Mouse (Mus musculus) E14TG2a.4 (cell line): ENCODE measurements around the gene Krtap1-4.
A peak's percentile ranks its signal among the peaks of the same experiment; 100 is the strongest.
"Not testable (repeated sequence)": the region's sequence is repeated elsewhere in the genome, so short reads cannot be mapped to it uniquely, and the experiment has no call there.

Experiments used
- H3K27me3 ChIP-seq: 2 replicates; pipeline ENCODE4 v1.6.1; 2014; ENCODE audit warnings: low read length, control low read depth; ENCODE audit not compliant: insufficient read depth
- H3K36me3 ChIP-seq: 2 replicates; pipeline ENCODE4 v1.6.1; 2014; ENCODE audit warnings: low read length, control low read depth; ENCODE audit not compliant: insufficient read depth
- H3K4me1 ChIP-seq: replicated peaks from 2 replicates; pipeline ENCODE4 v1.6.1; 2014; ENCODE audit warnings: low read depth, low read length, control low read depth
- H3K4me3 ChIP-seq: replicated peaks from 2 replicates; pipeline ENCODE4 v1.5.1; 2014; ENCODE audit warnings: mild to moderate bottlenecking, low read length
- H3K9me3 ChIP-seq: 2 replicates; pipeline ENCODE4 v1.6.1; 2014; ENCODE audit warnings: low read length, control low read depth
- CTCF ChIP-seq: conservative IDR thresholded peaks from 2 replicates; pipeline ENCODE4 v1.5.1; 2014; ENCODE audit warnings: low read length
- NANOG ChIP-seq: IDR thresholded peaks from 2 replicates; pipeline ENCODE4 v1.6.1; 2014; ENCODE audit warnings: borderline replicate concordance, low read length, mixed read lengths
- POU5F1 ChIP-seq: IDR thresholded peaks from 2 replicates; pipeline ENCODE4 v1.6.1; 2014; ENCODE audit warnings: low read length, borderline replicate concordance

The Krtap1-4 gene

DNA sequence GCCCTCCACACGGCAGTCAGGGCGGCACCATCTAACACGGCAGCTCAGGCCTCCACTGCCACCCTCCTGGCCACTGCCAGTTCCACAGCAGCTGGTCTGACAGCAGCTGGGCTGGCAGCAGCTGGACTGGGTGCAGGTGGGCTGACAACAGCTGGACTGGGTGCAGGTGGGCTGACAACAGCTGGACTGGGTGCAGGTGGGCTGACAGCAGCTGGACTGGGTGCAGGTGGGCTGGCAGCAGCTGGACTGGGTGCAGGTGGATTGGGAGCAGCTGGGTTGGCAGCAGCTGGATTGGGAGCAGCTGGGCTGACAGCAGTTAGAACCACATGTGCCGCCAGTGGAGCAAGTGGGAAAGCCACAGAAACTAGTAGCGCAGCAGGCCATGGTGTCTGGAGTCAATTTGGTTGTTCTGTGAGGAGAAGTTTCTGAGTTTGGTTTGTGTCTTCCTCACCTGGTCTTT is at the start of gene Krtap1-4:
TSS of gene Krtap1-4 (minus strand) at position 410 of the 460 bp plus-strand sequence.
- Histone ChIP-seq H3K4me3 (no peak within 1 kb of the TSS), H3K9me3 (no peaks in the 10 kb centered on the region), H3K4me1 (no peaks in the 10 kb centered on the region), H3K36me3 (no peaks in the 10 kb centered on the region), H3K27me3 (no peaks in the 10 kb centered on the region)
- TF ChIP-seq POU5F1: no peak
- no peak for TF ChIP-seq NANOG
- TF ChIP-seq CTCF: no peak

GRCm38 (mm10) chr11:99630890-99631289 is 47.4 kb upstream of the Krtap1-4 start:
- Histone ChIP-seq H3K4me3 (no peak overlapping the region), H3K36me3 (no peaks in the 10 kb centered on the region)
- no peak for TF ChIP-seq POU5F1
- no peak for TF ChIP-seq CTCF
- no peak for TF ChIP-seq NANOG

GRCm38 (mm10) chr11:99628138-99628537 is 44.7 kb upstream of the Krtap1-4 start, which contains the start of gene Krtap4-1:
TSS of gene Krtap4-1 (minus strand) at chr11:99628238.
- 0 out of 2 replicates have a peak within 1 kb of the TSS, but pooled peaks have one; percentile 7 for H3K4me3 ChIP-seq
- H3K9me3 ChIP-seq: no peaks in the 10 kb centered on the region
- H3K36me3 ChIP-seq: no peaks in the 10 kb centered on the region
- TF ChIP-seq NANOG (no peak), CTCF (no peak), POU5F1 (no peak)
- no peaks in the 10 kb centered on the region for H3K4me1 ChIP-seq
- peaks cover 5% of the 10 kb centered on the region; the same call in 1 of the 2 replicates for H3K27me3 ChIP-seq

More at GRCm38 (mm10) chr11:99630890-99631289, 47.4 kb upstream of the Krtap1-4 start:
- Histone ChIP-seq H3K4me1 (no peaks in the 10 kb centered on the region), H3K9me3 (no peaks in the 10 kb centered on the region), H3K27me3 (peaks cover 5% of the 10 kb centered on the region; the same call in 1 of the 2 replicates)

DNA sequence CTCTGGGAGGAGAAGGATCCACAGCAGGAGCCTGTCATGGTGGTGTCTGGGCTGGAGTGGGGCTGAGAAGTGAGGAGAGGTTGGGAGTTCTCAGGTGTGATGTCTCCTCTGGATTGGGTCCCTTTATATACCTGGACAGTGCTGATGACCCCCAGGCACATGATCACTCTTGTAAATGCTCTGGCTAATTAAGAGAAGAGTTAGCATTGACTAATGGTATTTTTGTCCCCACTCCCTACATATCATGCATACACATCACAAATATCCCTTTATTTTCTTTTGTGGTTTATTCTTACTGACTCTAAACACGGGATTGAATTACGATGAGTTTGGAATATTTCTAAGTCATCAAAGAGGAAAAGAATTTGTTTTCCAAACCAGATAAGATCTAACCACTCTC is 36.9 kb upstream of the Krtap1-4 start, which contains the start of gene Gm11562:
TSS of gene Gm11562 (minus strand) at position 101 of the 400 bp plus-strand sequence.
- no peaks in the 10 kb centered on the region for H3K9me3 ChIP-seq
- TF ChIP-seq POU5F1 (no peak), NANOG (no peak), CTCF (no peak)
- no peaks in the 10 kb centered on the region for H3K4me1 ChIP-seq
- H3K27me3 ChIP-seq: no peaks in the 10 kb centered on the region
- H3K4me3 ChIP-seq: no peak within 1 kb of the TSS
- no peaks in the 10 kb centered on the region for H3K36me3 ChIP-seq

- no peak within 1 kb of the TSS for H3K4me3 ChIP-seq
- H3K27me3 ChIP-seq: no peaks in the 10 kb centered on the region
- no peaks in the 10 kb centered on the region for H3K36me3 ChIP-seq
- H3K9me3 ChIP-seq: no peaks in the 10 kb centered on the region
- no peaks in the 10 kb centered on the region for H3K4me1 ChIP-seq
- TF ChIP-seq POU5F1 (no peak), CTCF (no peak), NANOG (no peak)
Measured at GRCm38 (mm10) chr11:99614796-99615363, 31.4 kb upstream of the Krtap1-4 start, which contains the start of gene Krtap2-4. TSS of gene Krtap2-4 (minus strand) at chr11:99614846.

DNA sequence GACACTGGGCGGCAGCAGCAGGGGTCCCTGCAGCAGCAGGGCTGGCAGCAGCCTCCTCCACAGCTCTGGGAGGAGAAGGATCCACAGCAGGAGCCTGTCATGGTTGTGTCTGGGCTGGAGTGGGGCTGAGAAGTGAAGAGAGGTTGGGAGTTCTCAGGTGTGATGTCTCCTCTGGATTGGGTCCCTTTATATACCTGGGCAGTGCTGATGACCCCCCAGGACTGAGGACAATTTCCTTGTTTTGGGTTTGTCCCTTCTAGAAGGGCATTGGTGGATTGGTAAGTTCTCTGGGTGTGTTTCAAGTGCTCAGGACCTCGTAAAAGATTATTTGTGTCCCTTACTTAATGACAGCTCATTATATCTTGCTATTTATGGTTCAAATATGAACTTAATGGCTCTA is 26.6 kb upstream of the Krtap1-4 start, which contains the start of gene Gm11937:
TSS of gene Gm11937 (minus strand) at position 101 of the 400 bp plus-strand sequence.
- H3K4me1 ChIP-seq, H3K27me3 ChIP-seq, H3K36me3 ChIP-seq, H3K9me3 ChIP-seq, H3K4me3 ChIP-seq: not testable (repeated sequence)

DNA sequence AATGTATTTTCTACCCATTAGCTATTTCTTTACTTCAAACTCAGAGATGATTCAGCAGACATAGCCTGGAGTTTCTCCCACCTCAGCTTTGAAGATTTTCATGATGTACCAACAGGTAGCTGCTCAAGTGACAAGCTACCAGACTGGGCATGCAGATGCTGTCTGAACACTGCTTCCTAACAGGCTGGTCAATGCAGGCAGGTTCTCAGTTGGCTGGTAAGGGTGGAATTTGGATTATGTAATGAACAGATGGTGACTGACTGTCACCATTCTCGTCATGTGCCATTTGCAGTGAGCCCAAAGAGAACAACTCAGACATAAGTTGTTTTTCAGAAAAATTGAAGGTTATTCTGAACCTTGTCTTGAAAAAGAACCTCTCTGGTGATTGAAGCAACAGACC is 25.7 kb upstream of the Krtap1-4 start:
- TF ChIP-seq NANOG: no peak
- TF ChIP-seq CTCF: no peak
- no peak for TF ChIP-seq POU5F1
- Histone ChIP-seq H3K4me3 (no peak overlapping the region), H3K4me1 (no peaks in the 10 kb centered on the region), H3K36me3 (no peaks in the 10 kb centered on the region), H3K27me3 (no peaks in the 10 kb centered on the region), H3K9me3 (no peaks in the 10 kb centered on the region)

- H3K27me3 ChIP-seq, H3K9me3 ChIP-seq, H3K4me1 ChIP-seq, H3K4me3 ChIP-seq, H3K36me3 ChIP-seq: not testable (repeated sequence)
Measured at GRCm38 (mm10) chr11:99603208-99603607, 19.8 kb upstream of the Krtap1-4 start, which contains the start of gene Gm11938. TSS of gene Gm11938 (minus strand) at chr11:99603308.

DNA sequence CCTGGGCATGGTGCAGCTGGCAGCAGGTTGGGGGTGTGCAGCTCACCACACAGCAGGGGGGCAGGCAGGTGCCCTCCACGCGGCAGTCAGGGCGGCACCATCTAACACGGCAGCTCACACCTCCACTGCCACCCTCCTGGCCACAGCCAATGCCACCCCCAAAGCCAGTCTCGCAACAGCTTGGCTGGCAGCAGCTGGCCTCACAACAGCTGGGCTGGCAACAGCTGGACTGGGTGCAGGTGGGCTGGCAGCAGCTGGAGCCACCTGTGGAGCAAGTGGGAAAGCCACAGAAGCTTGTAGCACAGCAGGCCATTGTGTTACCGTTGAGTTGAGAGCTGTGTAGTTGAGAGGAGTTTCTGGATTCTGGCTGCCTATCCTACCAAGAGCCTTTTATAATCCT is 14.3 kb upstream of the Krtap1-4 start, which contains the start of gene Krtap9-3:
TSS of gene Krtap9-3 (minus strand) at position 364 of the 400 bp plus-strand sequence.
- H3K27me3 ChIP-seq, H3K4me1 ChIP-seq, H3K36me3 ChIP-seq, H3K4me3 ChIP-seq, H3K9me3 ChIP-seq: not testable (repeated sequence)
